Mouse (Mus musculus) testis, adult 2 months (tissue): ENCODE data around the gene Slc16a4. TPM values are rescaled to one million over a fixed set of nuclear protein-coding genes. Genes with fewer than 3 reads are reported as not detected.
A peak's percentile ranks its signal among the peaks of the same experiment; 100 is the strongest.

Experiments
- H3K27ac ChIP-seq: fragments of 200-500 bp; 2 replicates; pipeline ENCODE4 v1.5.1; 2012; ENCODE audit warnings: low read depth, low read length; ENCODE audit not compliant: control insufficient read depth, insufficient read depth
- H3K27me3 ChIP-seq: fragments of 200-500 bp; 2 replicates; pipeline ENCODE4 v1.6.1; 2012; ENCODE audit warnings: mild to moderate bottlenecking, low read length, moderate library complexity; ENCODE audit not compliant: control insufficient read depth, insufficient read depth
- H3K36me3 ChIP-seq: fragments of 200-500 bp; 2 replicates; pipeline ENCODE4 v1.6.1; 2012; ENCODE audit warnings: mild to moderate bottlenecking, low read length; ENCODE audit not compliant: control insufficient read depth, insufficient read depth
- H3K4me1 ChIP-seq: fragments of 200-500 bp; 2 replicates; pipeline ENCODE4 v1.6.1; 2012; ENCODE audit warnings: low read length; ENCODE audit not compliant: control insufficient read depth, insufficient read depth
- H3K4me3 ChIP-seq: fragments of 200-500 bp; 2 replicates; pipeline ENCODE4 v1.5.1; 2012; ENCODE audit warnings: low read depth, mild to moderate bottlenecking, low read length, moderate library complexity, mixed read lengths; ENCODE audit not compliant: control insufficient read depth
- CTCF ChIP-seq: fragments of 200-500 bp; IDR thresholded peaks from 2 replicates; pipeline ENCODE4 v1.5.1; 2012; ENCODE audit warnings: low read depth, mild to moderate bottlenecking, inconsistent platforms, low read length, moderate library complexity; ENCODE audit not compliant: control insufficient read depth, insufficient read depth, insufficient replicate concordance
- POLR2A ChIP-seq: fragments of 200-500 bp; IDR thresholded peaks from 2 replicates; pipeline ENCODE4 v1.6.1; 2012; ENCODE audit warnings: low read depth, mild to moderate bottlenecking, inconsistent platforms, low read length, moderate library complexity; ENCODE audit not compliant: control insufficient read depth
- polyA plus RNA-seq: library from polyadenylated mRNA; depleted of rRNA; stranded (reverse); fragments of >200 nt; gene quantifications from 2 replicates; pipeline ENCODE4 v1.2.3, GENCODE M21; 2012

Slc16a4 gene
- polyA plus RNA-seq, 1 experiment: 1.1 TPM

DNA sequence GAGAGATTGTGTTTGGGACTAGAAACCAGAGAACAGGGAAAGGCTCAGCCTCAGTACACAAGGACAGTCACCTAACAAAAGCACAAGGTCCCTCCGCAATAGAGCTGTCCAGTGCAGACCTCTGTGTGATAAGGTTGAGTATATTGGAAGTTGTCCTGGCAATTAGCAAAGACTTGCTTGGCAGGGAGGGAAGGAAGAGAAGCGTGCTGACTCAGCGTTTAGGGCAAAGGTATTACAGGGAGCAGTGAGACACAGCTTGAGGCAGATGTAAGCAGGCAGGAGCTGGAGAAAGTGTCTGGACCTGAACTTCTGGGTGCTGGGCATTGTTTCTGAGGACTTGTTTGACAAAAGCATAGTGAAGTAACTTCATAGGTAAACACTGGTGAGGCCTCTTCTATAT is 35.0 kb upstream of the Slc16a4 start:
- peaks cover 2% of the 10 kb centered on the region; the same call in 1 of the 2 replicates for H3K4me1 ChIP-seq
- no peaks in the 10 kb centered on the region for H3K27me3 ChIP-seq
- no peak overlapping the region for H3K27ac ChIP-seq
- no peak overlapping the region for H3K4me3 ChIP-seq
- TF ChIP-seq CTCF: no peak
- no peak for TF ChIP-seq POLR2A
- H3K36me3 ChIP-seq: no peaks in the 10 kb centered on the region

DNA sequence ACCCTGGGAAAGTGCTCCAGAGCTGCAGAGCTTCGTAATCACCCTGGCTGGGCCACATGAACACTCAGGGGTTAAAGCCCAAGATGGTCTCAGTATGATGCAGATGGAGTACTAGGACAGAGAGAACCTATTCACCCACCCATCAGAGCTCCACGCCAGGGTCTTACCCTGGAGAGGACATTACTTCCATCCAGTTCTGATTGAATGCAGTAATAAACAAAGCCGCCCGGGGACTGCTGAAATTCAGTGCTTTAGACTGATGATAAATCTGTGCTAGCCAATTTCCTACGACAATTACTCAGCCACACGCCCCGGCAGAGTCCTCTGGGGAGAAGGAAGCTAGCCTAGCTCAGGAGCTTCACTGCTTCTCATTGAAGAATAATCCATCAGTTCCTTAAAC is 34.3 kb upstream of the Slc16a4 start:
- no peak for TF ChIP-seq CTCF
- TF ChIP-seq POLR2A: no peak
- H3K27me3 ChIP-seq: no peaks in the 10 kb centered on the region
- no peak overlapping the region for H3K4me3 ChIP-seq
- no peak overlapping the region for H3K27ac ChIP-seq
- no peaks in the 10 kb centered on the region for H3K36me3 ChIP-seq
- H3K4me1 ChIP-seq: peaks cover 2% of the 10 kb centered on the region; the same call in 1 of the 2 replicates

GRCm38 (mm10) chr3:107257924-107258323 is 33.1 kb upstream of the Slc16a4 start:
- Histone ChIP-seq H3K27ac (no peak overlapping the region), H3K27me3 (no peaks in the 10 kb centered on the region), H3K4me3 (no peak overlapping the region), H3K36me3 (no peaks in the 10 kb centered on the region), H3K4me1 (peaks cover 2% of the 10 kb centered on the region; the same call in 1 of the 2 replicates)
- TF ChIP-seq CTCF (no peak), POLR2A (no peak)

DNA sequence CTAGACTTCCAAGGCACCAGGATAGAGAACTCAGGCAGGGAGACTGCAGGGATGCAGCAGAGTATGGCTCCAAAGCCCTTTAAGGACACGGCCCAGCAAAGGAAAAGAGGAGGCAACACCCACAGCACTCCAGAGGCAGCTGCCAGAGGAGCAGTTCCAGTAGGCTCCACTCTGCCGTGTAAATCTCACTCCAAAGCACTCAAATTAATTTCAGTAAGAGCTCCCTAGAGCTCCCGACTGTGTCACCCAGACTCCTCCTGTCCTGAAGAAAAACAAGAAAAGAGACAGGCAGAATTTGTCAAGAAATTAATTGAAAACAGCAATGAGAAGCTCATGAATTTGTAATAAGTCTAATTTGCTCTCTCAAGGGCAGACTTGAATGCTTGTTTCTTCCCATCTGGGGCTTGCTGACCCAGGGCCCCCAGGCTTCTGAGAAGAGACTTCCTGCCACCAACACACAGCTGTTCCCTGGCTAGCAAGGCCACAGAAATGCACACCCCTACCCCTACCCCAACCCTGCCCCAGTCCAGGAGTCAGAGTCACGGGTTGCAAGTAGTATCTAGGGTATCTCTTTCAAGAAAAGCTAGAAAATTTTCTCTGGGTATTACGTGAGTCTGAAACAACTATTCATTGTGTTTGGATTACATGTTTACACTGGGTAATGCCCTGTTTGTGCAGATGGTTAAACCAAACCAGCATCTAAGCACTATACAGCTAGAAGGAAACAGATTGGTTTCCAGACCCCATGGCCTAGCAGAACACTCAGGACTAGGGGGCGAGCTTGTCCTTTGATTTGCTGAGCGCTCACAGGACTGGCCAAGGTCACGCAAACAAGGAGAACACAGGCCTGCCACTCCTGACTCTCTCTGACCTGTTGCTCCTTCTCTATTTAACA is 29.8 kb upstream of the Slc16a4 start:
- Histone ChIP-seq H3K4me3 (no peak overlapping the region), H3K27me3 (no peaks in the 10 kb centered on the region), H3K4me1 (peaks cover 2% of the 10 kb centered on the region; the same call in 1 of the 2 replicates), H3K27ac (peak overlapping the region; percentile 40), H3K36me3 (no peaks in the 10 kb centered on the region)
- TF ChIP-seq CTCF: no peak
- TF ChIP-seq POLR2A: no peak

DNA sequence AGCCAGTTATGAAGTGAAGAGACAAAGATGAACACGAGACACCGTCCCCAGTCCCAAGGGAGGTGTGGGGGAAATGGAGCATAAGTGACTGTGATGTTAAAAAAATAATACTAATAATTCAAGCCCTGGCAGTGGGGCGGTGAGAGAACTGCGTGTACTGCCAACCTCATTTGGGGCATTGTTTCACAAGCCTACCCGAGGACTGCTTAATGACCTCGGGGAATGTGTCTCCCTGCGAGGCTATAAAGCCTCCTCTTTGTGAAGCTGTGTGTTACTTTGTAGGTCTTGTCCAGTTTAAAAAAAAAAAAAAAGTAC is 29.2 kb upstream of the Slc16a4 start:
- Histone ChIP-seq H3K27me3 (no peaks in the 10 kb centered on the region), H3K27ac (peak overlapping the region; percentile 40; the same call in 1 of the 2 replicates), H3K4me3 (no peak overlapping the region), H3K36me3 (no peaks in the 10 kb centered on the region), H3K4me1 (peaks cover 2% of the 10 kb centered on the region; the same call in 1 of the 2 replicates)
- no peak for TF ChIP-seq CTCF

- Histone ChIP-seq H3K27me3 (no peaks in the 10 kb centered on the region), H3K4me1 (no peaks in the 10 kb centered on the region), H3K27ac (no peak overlapping the region), H3K4me3 (no peak overlapping the region), H3K36me3 (no peaks in the 10 kb centered on the region)
- TF ChIP-seq CTCF (no peak), POLR2A (no peak)
Measured at GRCm38 (mm10) chr3:107266814-107267345, 24.1 kb upstream of the Slc16a4 start.

DNA sequence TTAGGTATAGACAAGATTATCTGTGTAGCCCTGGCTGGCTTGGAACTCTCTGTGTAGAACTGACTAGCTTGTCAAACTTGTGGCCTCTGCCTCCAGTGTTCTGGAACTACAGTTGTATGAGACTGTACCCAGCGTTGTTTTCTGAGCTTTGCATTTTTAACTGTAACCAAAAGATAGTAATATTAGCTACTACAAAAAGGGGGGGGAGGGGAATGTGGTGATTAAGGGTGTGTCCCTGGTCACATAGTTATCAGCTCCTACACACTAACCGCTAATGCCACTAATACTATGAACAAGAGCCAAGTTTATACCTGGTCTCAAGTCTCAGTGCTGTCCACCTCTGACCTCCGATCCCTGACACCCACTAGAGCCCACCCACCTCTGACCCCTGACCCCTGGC is 18.6 kb upstream of the Slc16a4 start:
- no peak overlapping the region for H3K27ac ChIP-seq
- H3K27me3 ChIP-seq: no peaks in the 10 kb centered on the region
- no peaks in the 10 kb centered on the region for H3K36me3 ChIP-seq
- no peak for TF ChIP-seq POLR2A
- TF ChIP-seq CTCF: no peak
- H3K4me1 ChIP-seq: no peaks in the 10 kb centered on the region
- H3K4me3 ChIP-seq: no peak overlapping the region
